Mouse (Mus musculus) limb, embryonic 11.5 days (tissue): Measurements from ENCODE around the gene Olfr452. TPM values are rescaled to one million over a fixed set of nuclear protein-coding genes. Genes with fewer than 3 reads are reported as not detected.

Experiments used
- ATAC-seq: fragments of 200-750 bp; cut with Nextera tagmentation; 2 replicates; pipeline ENCODE4 v1.8.0; 2017; ENCODE audit warnings: low read depth; ENCODE audit not compliant: insufficient number of reproducible peaks, low FRiP score, low TSS enrichment
- DNase-seq: peaks from one replicate; pipeline ENCODE4 v3.0.0-alpha.2; 2015; ENCODE audit warnings: low spot score
- H3K27ac ChIP-seq: fragments of 300-500 bp; sonication (generic); replicated peaks from 2 replicates; pipeline ENCODE4 v1.5.1; 2014; ENCODE audit warnings: low read depth, mild to moderate bottlenecking, low read length
- H3K27me3 ChIP-seq: fragments of 300-500 bp; sonication (generic); 2 replicates; pipeline ENCODE4 v1.6.1; 2014; ENCODE audit warnings: mild to moderate bottlenecking, low read length, mixed read lengths; ENCODE audit not compliant: control insufficient read depth, insufficient read depth
- H3K36me3 ChIP-seq: fragments of 300-500 bp; sonication (generic); 2 replicates; pipeline ENCODE4 v1.6.1; 2014; ENCODE audit warnings: mild to moderate bottlenecking, low read length, moderate library complexity, mixed read lengths; ENCODE audit not compliant: control insufficient read depth, insufficient read depth
- H3K4me1 ChIP-seq: fragments of 300-500 bp; sonication (generic); 2 replicates; pipeline ENCODE4 v1.6.1; 2014; ENCODE audit warnings: low read length, mixed read lengths; ENCODE audit not compliant: control insufficient read depth, insufficient read depth
- H3K4me2 ChIP-seq: fragments of 300-500 bp; sonication (generic); 2 replicates; pipeline ENCODE4 v1.6.1; 2014; ENCODE audit warnings: low read depth, mild to moderate bottlenecking, moderate library complexity; ENCODE audit not compliant: severe bottlenecking
- H3K4me3 ChIP-seq: fragments of 300-500 bp; sonication (generic); 2 replicates; pipeline ENCODE4 v1.5.1; 2014; ENCODE audit warnings: low read depth, low read length
- H3K9ac ChIP-seq: fragments of 300-500 bp; sonication (generic); 2 replicates; pipeline ENCODE4 v1.6.1; 2014; ENCODE audit warnings: mild to moderate bottlenecking, low read length
- H3K9me3 ChIP-seq: fragments of 300-500 bp; sonication (generic); 2 replicates; pipeline ENCODE4 v1.6.1; 2016; ENCODE audit warnings: low read length; ENCODE audit not compliant: control insufficient read depth
- WGBS: fragments of 180-500 bp; shearing (Covaris S2); extraction: QIAGEN DNeasy Blood & Tissue Kit; methylation state at CpG from one replicate; pipeline ENCODE4 v1.1.7; 2014; 5-methylcytosine and 5-hydroxymethylcytosine counted together
- polyA plus RNA-seq: library from polyadenylated mRNA; unstranded; fragments of >200 nt; fragmentation: Nextera tagmentation; extraction: Ambion mirVana; gene quantifications from 2 replicates; pipeline ENCODE4 v1.2.1, GENCODE M21; 2014

The Olfr452 gene
- not detected in 2 replicates for polyA plus RNA-seq

- Histone ChIP-seq H3K9ac (no peak within 1 kb of the TSS), H3K4me2 (no peak within 1 kb of the TSS), H3K27ac (no peak within 1 kb of the TSS), H3K9me3 (no peaks in the 10 kb centered on the region), H3K27me3 (no peaks in the 10 kb centered on the region), H3K4me1 (no peaks in the 10 kb centered on the region), H3K36me3 (no peaks in the 10 kb centered on the region), H3K4me3 (no peak within 1 kb of the TSS)
- DNase-seq (no peak), ATAC-seq (no peak)
Observed at GRCm38 (mm10) chr6:42784793-42785192, at the start of gene Olfr452. Olfr452 (plus strand) TSS chr6:42785093.

DNA sequence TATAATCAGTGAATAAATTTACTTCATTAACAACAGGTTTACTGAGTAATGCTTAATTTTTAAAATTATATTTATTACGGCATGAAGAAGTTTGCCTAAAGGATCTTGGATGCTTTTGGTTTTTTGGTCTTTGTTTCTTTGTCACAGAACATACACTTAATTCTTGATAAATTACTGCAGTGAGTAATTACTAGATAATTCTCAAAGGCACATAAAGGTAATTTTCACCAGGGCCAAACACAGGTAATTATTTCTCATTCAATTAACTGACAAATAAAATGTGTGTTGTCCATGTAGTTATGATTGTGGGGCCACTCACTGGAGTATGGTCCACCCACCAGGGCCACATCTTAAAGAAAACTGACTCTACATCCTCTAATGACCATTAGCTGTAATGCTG is 45.8 kb upstream of the Olfr452 start, which contains the start of gene Olfr453:
Gene Olfr453 (plus strand): TSS at position 301 of the 400 bp plus-strand sequence.
- Histone ChIP-seq H3K9ac (no peak within 1 kb of the TSS), H3K27ac (no peak within 1 kb of the TSS), H3K9me3 (no peaks in the 10 kb centered on the region), H3K27me3 (no peaks in the 10 kb centered on the region), H3K4me2 (no peak within 1 kb of the TSS), H3K36me3 (no peaks in the 10 kb centered on the region), H3K4me1 (no peaks in the 10 kb centered on the region), H3K4me3 (no peak within 1 kb of the TSS)
- 95% methylated on average over 1 of the region's 1 CpGs for WGBS
- ATAC-seq (no peak), DNase-seq (no peak)

DNA sequence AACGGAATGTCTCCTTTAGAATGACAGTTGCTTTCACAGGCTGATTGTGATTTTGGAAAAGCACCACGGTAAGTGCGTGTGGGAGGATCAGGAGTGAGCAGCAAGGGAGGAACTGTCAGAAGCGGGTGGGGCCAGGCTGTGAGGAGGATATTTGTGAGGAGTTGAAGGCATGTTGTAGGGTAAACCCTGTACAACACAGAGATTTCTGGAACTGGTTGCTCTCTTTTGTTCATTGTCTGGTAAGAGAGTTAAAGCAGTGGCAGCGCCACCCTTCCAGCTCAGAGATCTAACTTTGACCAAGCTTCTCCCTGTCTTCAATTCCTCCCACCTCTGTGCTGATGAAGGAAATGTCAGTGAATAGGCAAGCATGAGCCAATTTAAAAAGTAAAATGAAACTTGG is 42.6 kb upstream of the Olfr452 start:
- no peak overlapping the region for H3K4me2 ChIP-seq
- H3K4me1 ChIP-seq = no peaks in the 10 kb centered on the region
- H3K27me3 ChIP-seq = no peaks in the 10 kb centered on the region
- ATAC-seq = no peak
- 77% methylated on average over 5 of the region's 5 CpGs for WGBS
- no peak overlapping the region for H3K9ac ChIP-seq
- DNase-seq = no peak
- no peaks in the 10 kb centered on the region for H3K9me3 ChIP-seq
- no peak overlapping the region for H3K4me3 ChIP-seq
- H3K36me3 ChIP-seq = no peaks in the 10 kb centered on the region
- no peak overlapping the region for H3K27ac ChIP-seq

DNA sequence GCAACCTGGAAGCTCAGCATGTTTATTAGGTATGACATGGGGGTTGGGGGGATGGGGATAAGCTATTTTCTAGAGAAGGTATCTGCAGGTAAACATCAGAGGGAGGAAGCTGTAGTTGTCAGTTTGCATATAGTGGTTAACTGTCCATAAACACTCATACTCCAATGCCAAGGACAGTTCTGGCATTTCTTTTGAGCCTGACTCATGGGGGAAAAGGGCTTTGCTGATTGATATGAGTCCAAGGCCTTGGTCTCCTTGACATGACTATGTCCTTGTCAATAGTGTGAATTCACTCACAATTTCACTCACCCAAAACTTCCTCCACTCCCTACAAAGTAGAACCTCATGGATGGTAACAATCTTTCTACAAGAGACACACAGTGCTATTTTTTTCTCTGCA is 37.0 kb upstream of the Olfr452 start:
- H3K36me3 ChIP-seq = no peaks in the 10 kb centered on the region

DNA sequence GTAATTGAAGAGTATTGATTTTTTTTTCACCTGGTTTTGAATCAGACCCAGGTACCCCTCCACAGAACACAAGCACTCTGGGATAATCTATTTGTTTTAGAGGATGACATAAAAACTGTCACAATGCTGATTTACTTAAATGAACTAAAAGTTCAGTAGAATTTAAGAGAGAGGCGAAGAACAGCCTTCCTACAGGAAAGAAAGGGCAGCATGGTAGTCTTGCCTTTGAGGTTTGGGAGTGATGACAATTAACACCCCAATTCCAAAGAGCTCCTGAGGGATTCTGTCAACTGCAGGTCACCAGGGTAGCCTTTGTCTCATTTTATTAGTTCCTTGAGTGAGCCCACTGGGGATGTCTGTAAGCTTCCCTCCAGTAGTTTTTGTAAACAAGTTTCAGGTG is 28.8 kb upstream of the Olfr452 start, which contains the start of gene Olfr38:
Gene Olfr38 (plus strand): TSS at position 301 of the 400 bp plus-strand sequence.
- no peaks in the 10 kb centered on the region for H3K36me3 ChIP-seq
- no peak within 1 kb of the TSS for H3K4me3 ChIP-seq
- 50% methylated on average over 1 of the region's 1 CpGs for WGBS
- no peaks in the 10 kb centered on the region for H3K9me3 ChIP-seq
- ATAC-seq (no peak), DNase-seq (no peak)
- no peak within 1 kb of the TSS for H3K4me2 ChIP-seq
- H3K27ac ChIP-seq = no peak within 1 kb of the TSS
- no peaks in the 10 kb centered on the region for H3K27me3 ChIP-seq
- H3K4me1 ChIP-seq = no peaks in the 10 kb centered on the region
- H3K9ac ChIP-seq = no peak within 1 kb of the TSS

More for the DNA sequence above, 37.0 kb upstream of the Olfr452 start:
- no peaks in the 10 kb centered on the region for H3K27me3 ChIP-seq
- no peak overlapping the region for H3K27ac ChIP-seq
- H3K4me3 ChIP-seq = no peak overlapping the region
- no peak overlapping the region for H3K4me2 ChIP-seq
- DNase-seq (no peak), ATAC-seq (no peak)
- H3K9me3 ChIP-seq = no peaks in the 10 kb centered on the region
- no peaks in the 10 kb centered on the region for H3K4me1 ChIP-seq
- no peak overlapping the region for H3K9ac ChIP-seq

- DNase-seq = no peak
- no peaks in the 10 kb centered on the region for H3K4me1 ChIP-seq
- no peak overlapping the region for H3K9ac ChIP-seq
- no peak overlapping the region for H3K4me2 ChIP-seq
- WGBS = 95% methylated on average over 1 of the region's 1 CpGs
- H3K27ac ChIP-seq = no peak overlapping the region
- no peaks in the 10 kb centered on the region for H3K9me3 ChIP-seq
- no peaks in the 10 kb centered on the region for H3K36me3 ChIP-seq
- H3K27me3 ChIP-seq = no peaks in the 10 kb centered on the region
- no peak for ATAC-seq
- H3K4me3 ChIP-seq = no peak overlapping the region
Observed at GRCm38 (mm10) chr6:42777066-42777465, 7.8 kb upstream of the Olfr452 start.

- H3K36me3 ChIP-seq = no peaks in the 10 kb centered on the region
- no peak overlapping the region for H3K9ac ChIP-seq
- H3K27me3 ChIP-seq = no peaks in the 10 kb centered on the region
- 41% methylated on average over 4 of the region's 4 CpGs for WGBS
- ATAC-seq (no peak), DNase-seq (no peak)
- no peak overlapping the region for H3K27ac ChIP-seq
- H3K9me3 ChIP-seq = no peaks in the 10 kb centered on the region
- H3K4me3 ChIP-seq = no peak overlapping the region
- no peaks in the 10 kb centered on the region for H3K4me1 ChIP-seq
- no peak overlapping the region for H3K4me2 ChIP-seq
Observed at GRCm38 (mm10) chr6:42790247-42790948, 5.5 kb downstream of the Olfr452 start.

- 86% methylated on average over 9 of the region's 9 CpGs for WGBS
Observed at GRCm38 (mm10) chr6:42790949-42791556, 6.2 kb downstream of the Olfr452 start.

More at GRCm38 (mm10) chr6:42790949-42791556, 6.2 kb downstream of the Olfr452 start:
- no peaks in the 10 kb centered on the region for H3K36me3 ChIP-seq
- no peaks in the 10 kb centered on the region for H3K4me1 ChIP-seq
- no peak overlapping the region for H3K4me3 ChIP-seq
- DNase-seq (no peak), ATAC-seq (no peak)
- H3K27ac ChIP-seq = no peak overlapping the region
- no peak overlapping the region for H3K9ac ChIP-seq
- H3K4me2 ChIP-seq = no peak overlapping the region
- no peaks in the 10 kb centered on the region for H3K9me3 ChIP-seq
- no peaks in the 10 kb centered on the region for H3K27me3 ChIP-seq
